Mouse (Mus musculus): ENCODE measurements around the gene Nlrp6.
A peak's percentile ranks its signal among the peaks of the same experiment; 100 is the strongest.
"Not testable (repeated sequence)": the region's sequence is repeated elsewhere in the genome, so short reads cannot be mapped to it uniquely, and the experiment has no call there.

The Nlrp6 gene

GRCm38 (mm10) chr7:140920418-140921029, at the start of gene Nlrp6:
Gene Nlrp6, plus strand, starts transcription at chr7:140920902.
- no peak for DNase-seq (ENCODE audit: low read depth, low spot score)

- no peak for DNase-seq (ENCODE audit: low read depth, low spot score)
These were observed 46.5 kb upstream of the Nlrp6 start for GRCm38 (mm10) chr7:140874224-140874623.

GRCm38 (mm10) chr7:140877364-140877763, 43.3 kb upstream of the Nlrp6 start:
- DNase-seq (ENCODE audit: low read depth, low spot score) = no peak

- DNase-seq (ENCODE audit: low read depth, low spot score) = no peak
These were observed 41.3 kb upstream of the Nlrp6 start for GRCm38 (mm10) chr7:140879355-140879754.

GRCm38 (mm10) chr7:140880419-140880818, 40.3 kb upstream of the Nlrp6 start:
- DNase-seq (ENCODE audit: low read depth, low spot score) = no peak

- no peak for DNase-seq (ENCODE audit: low read depth, low spot score)
These were observed 39.7 kb upstream of the Nlrp6 start for GRCm38 (mm10) chr7:140880865-140881515.

- peak; percentile 94 for DNase-seq (ENCODE audit: low read depth, low spot score)
These were observed 38.8 kb upstream of the Nlrp6 start, which contains the start of the genes Psmd13 and Sirt3 for GRCm38 (mm10) chr7:140881696-140882468. Gene Psmd13, plus strand, starts transcription at chr7:140881968. Gene Sirt3, minus strand, starts transcription at chr7:140882309.

GRCm38 (mm10) chr7:140882469-140882803, 38.3 kb upstream of the Nlrp6 start:
- DNase-seq (ENCODE audit: low read depth, low spot score) = no peak

- not testable (repeated sequence) for DNase-seq (ENCODE audit: low read depth, low spot score)
These were observed 30.1 kb upstream of the Nlrp6 start for GRCm38 (mm10) chr7:140890636-140891035.

- no peak for DNase-seq (ENCODE audit: low read depth, low spot score)
These were observed 26.7 kb upstream of the Nlrp6 start for GRCm38 (mm10) chr7:140894031-140894430.

GRCm38 (mm10) chr7:140894611-140895010, 26.1 kb upstream of the Nlrp6 start:
- DNase-seq (ENCODE audit: low read depth, low spot score) = no peak

GRCm38 (mm10) chr7:140897863-140898262, 22.8 kb upstream of the Nlrp6 start:
- no peak for DNase-seq (ENCODE audit: low read depth, low spot score)

GRCm38 (mm10) chr7:140899121-140899520, 21.6 kb upstream of the Nlrp6 start:
- no peak for DNase-seq (ENCODE audit: low read depth, low spot score)

GRCm38 (mm10) chr7:140900220-140900619, 20.5 kb upstream of the Nlrp6 start, which contains the start of gene Cox8b:
Gene Cox8b, minus strand, starts transcription at chr7:140900446.
- no peak for DNase-seq (ENCODE audit: low read depth, low spot score)

GRCm38 (mm10) chr7:140902036-140902875, 18.4 kb upstream of the Nlrp6 start:
- DNase-seq (ENCODE audit: low read depth, low spot score) = no peak

- peak; percentile 67 for DNase-seq (ENCODE audit: low read depth, low spot score)
These were observed 17.5 kb upstream of the Nlrp6 start for GRCm38 (mm10) chr7:140903212-140903611.

GRCm38 (mm10) chr7:140905642-140906081, 15.0 kb upstream of the Nlrp6 start:
- DNase-seq (ENCODE audit: low read depth, low spot score) = no peak

- no peak for DNase-seq (ENCODE audit: low read depth, low spot score)
These were observed 13.6 kb upstream of the Nlrp6 start for GRCm38 (mm10) chr7:140907131-140907530.

GRCm38 (mm10) chr7:140907697-140908096, 13.0 kb upstream of the Nlrp6 start:
- DNase-seq (ENCODE audit: low read depth, low spot score) = no peak

- no peak for DNase-seq (ENCODE audit: low read depth, low spot score)
These were observed 12.5 kb upstream of the Nlrp6 start for GRCm38 (mm10) chr7:140908181-140908580.

- peak; percentile 81 for DNase-seq (ENCODE audit: low read depth, low spot score)
These were observed 12.0 kb upstream of the Nlrp6 start for GRCm38 (mm10) chr7:140908634-140909107.

All from CD4-positive helper T cell, adult 2 months (primary cell).